Mouse (Mus musculus): Measurements from ENCODE around the gene Col4a5.

- TF ChIP-seq CTCF (IDR thresholded peaks at IDR 0.05; ENCODE audit: borderline replicate concordance, insufficient read depth, low read depth, low read length) (no peak), POLR2A (IDR thresholded peaks at IDR 0.05; ENCODE audit: borderline replicate concordance, insufficient read depth, low read length) (no peak)
These were observed 249.3 kb downstream of the Col4a5 start for GRCm38 (mm10) chrX:141724391-141724891.
